Mouse (Mus musculus) liver, embryonic 14.5 days (tissue): Measurements from ENCODE around the gene Tifa.

Source experiments
- CTCF ChIP-seq: IDR thresholded peaks from 2 replicates; pipeline ENCODE4 v1.5.1; 2016; ENCODE audit warnings: antibody characterized with exemption, low read depth, control low read depth
- EP300 ChIP-seq: IDR thresholded peaks from 2 replicates; pipeline ENCODE4 v1.6.1; 2016; ENCODE audit warnings: antibody characterized with exemption, low read depth

- no peak for TF ChIP-seq CTCF
- TF ChIP-seq EP300 = no peak
These were observed 47.2 kb downstream of the Tifa start for GRCm38 (mm10) chr3:127836798-127837153.
